Mouse (Mus musculus) liver, embryonic 14.5 days (tissue): ENCODE results near the gene Mapkapk3.

Experiments
- CTCF ChIP-seq: IDR thresholded peaks from 2 replicates; pipeline ENCODE4 v1.5.1; 2016; ENCODE audit warnings: antibody characterized with exemption, low read depth, control low read depth
- EP300 ChIP-seq: IDR thresholded peaks from 2 replicates; pipeline ENCODE4 v1.6.1; 2016; ENCODE audit warnings: antibody characterized with exemption, low read depth

- TF ChIP-seq CTCF (no peak), EP300 (no peak)
These were observed 24.9 kb downstream of the Mapkapk3 start for GRCm38 (mm10) chr9:107264731-107265130.
